Mouse (Mus musculus): ENCODE data around the gene Apobec3.

Gene Apobec3

GRCm38 (mm10) chr15:79950250-79951025 lies 59.0 kb downstream of the Apobec3 start:
- peak in 1 of 2 experiments; percentile 52 for DNase-seq (ENCODE audit: low spot score in 2 of 2)

- DNase-seq (ENCODE audit: low spot score in 2 of 2): no peak
These were observed 59.8 kb downstream of the Apobec3 start for GRCm38 (mm10) chr15:79951226-79951625.

- DNase-seq (ENCODE audit: low spot score in 2 of 2): no peak
These were observed 60.5 kb downstream of the Apobec3 start for GRCm38 (mm10) chr15:79951730-79952503.

GRCm38 (mm10) chr15:79952504-79953231 lies 61.2 kb downstream of the Apobec3 start:
- DNase-seq (ENCODE audit: low spot score in 2 of 2): no peak

- no peak for DNase-seq (ENCODE audit: low spot score in 2 of 2)
These were observed 62.0 kb downstream of the Apobec3 start for GRCm38 (mm10) chr15:79953470-79953869.

- DNase-seq (ENCODE audit: low spot score in 2 of 2): no peak
These were observed 65.1 kb downstream of the Apobec3 start for GRCm38 (mm10) chr15:79956559-79956958.

- no peak for DNase-seq (ENCODE audit: low spot score in 2 of 2)
These were observed 67.0 kb downstream of the Apobec3 start for GRCm38 (mm10) chr15:79958418-79958817.

- DNase-seq (ENCODE audit: low spot score in 2 of 2): no peak
These were observed 70.0 kb downstream of the Apobec3 start for GRCm38 (mm10) chr15:79961366-79961921.

GRCm38 (mm10) chr15:79962661-79963060 lies 71.2 kb downstream of the Apobec3 start:
- DNase-seq (ENCODE audit: low spot score in 2 of 2): no peak

- no peak for DNase-seq (ENCODE audit: low spot score in 2 of 2)
These were observed 72.9 kb downstream of the Apobec3 start for GRCm38 (mm10) chr15:79964376-79964775.

Data from spleen, postnatal 14 days (tissue).